Mouse (Mus musculus): Measurements from ENCODE around the gene Nfatc2. TPM values are rescaled to one million over a fixed set of nuclear protein-coding genes. Genes with fewer than 3 reads are reported as not detected.

The Nfatc2 gene
- 10 to 100 TPM; 16.2 to 18.1 TPM for total RNA-seq (2021)

GRCm38 (mm10) chr2:168601491-168602386 is at the start of gene Nfatc2:
TSS of gene Nfatc2 (minus strand) at chr2:168601657.
- DNase-seq: peak; percentile 88 to 89
- intact Hi-C loops (cut with DNase I): no loop called here

DNA sequence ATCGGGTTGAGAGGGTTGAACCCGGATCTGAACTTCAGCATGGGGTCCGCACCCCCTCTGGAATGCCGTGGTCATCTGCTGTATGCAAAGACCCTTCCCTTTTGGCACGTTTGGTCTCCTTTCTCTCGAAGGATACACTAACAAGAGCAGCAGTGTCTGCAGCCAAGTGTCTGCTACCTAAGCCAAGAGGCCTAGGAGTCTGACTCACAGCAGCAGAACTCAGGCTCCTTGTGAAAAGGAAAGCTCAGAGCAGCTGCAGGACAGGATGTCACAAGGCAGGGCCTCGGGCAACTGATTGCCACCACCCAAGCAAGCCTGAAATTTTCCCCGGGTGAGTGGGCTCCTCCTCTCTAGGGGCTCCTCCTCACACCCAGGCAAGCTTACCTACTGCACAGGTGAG is 46.7 kb upstream of the Nfatc2 start:
- intact Hi-C loops (cut with DNase I): no loop called here
- DNase-seq: no peak

- intact Hi-C loops (cut with DNase I): no loop called here
- no peak for DNase-seq
These were observed 43.4 kb upstream of the Nfatc2 start for GRCm38 (mm10) chr2:168644855-168645254.

GRCm38 (mm10) chr2:168643524-168644177 is 42.2 kb upstream of the Nfatc2 start:
- intact Hi-C loops (cut with DNase I): no loop called here
- DNase-seq: no peak

DNA sequence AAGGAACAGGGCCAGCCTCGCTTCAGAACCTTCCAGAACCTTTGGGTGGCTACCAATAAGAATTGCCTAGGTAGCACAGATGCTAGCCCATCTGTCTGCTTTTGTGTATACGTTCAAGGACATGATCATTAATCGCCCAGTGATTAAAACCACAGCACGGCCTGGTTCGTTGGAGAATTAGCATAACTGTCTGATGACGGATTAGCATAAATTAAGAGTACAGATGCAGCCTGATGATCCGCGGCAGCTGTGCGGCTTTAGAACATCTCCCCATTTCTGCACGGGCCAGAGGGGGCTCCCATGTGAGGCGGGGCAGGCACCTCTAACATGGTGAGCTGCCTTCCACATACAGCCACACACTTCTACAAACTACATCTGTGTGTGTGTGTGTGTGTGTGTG is 40.7 kb upstream of the Nfatc2 start:
- DNase-seq: no peak
- intact Hi-C loops (cut with DNase I): no loop called here

DNA sequence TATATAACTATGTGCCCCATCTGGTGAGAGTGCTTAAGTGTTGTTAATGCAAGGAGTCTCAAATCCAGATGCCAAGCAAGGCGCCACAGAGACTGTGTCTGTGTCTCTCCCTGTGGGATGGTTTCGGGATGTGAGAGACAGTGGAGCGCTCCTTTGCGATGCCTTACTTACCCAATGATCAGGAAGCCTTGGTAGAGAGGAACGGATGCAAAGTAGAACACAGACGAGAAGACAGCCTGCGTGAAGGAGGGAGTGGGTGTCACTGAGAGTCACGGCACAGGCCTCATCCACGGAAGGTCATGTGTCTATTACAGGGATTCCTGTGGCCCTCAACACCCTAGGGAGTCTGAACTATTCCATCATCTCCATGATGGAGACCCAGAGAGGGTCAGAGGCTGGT is 39.0 kb upstream of the Nfatc2 start:
- intact Hi-C loops (cut with DNase I): no loop called here
- DNase-seq: no peak

- DNase-seq: no peak
- intact Hi-C loops (cut with DNase I): no loop called here
These were observed 33.4 kb upstream of the Nfatc2 start for GRCm38 (mm10) chr2:168634881-168635280.

GRCm38 (mm10) chr2:168633301-168633816 is 31.9 kb upstream of the Nfatc2 start:
- peak in 1 of 2 experiments; percentile 13 for DNase-seq
- intact Hi-C loops (cut with DNase I): no loop called here

DNA sequence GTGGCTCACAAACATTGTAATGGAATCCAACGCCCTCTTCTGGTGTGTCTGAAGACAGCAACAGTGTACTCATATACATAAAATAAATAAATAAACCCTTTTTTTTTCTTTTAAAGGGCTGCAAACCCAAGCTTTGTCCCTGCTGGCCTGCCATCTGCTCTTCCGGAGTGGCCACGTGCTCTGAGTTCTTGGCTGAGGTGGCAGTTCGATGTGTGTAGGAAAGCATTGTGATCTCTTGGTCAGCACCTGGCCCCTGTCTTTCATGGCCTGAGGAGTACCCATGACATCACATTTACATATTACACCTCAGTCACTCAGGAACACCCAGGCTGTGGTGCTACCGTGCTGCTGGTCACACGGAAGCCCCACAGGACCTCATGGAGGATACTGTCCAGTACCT is 31.1 kb upstream of the Nfatc2 start:
- no peak for DNase-seq
- intact Hi-C loops (cut with DNase I): no loop called here

GRCm38 (mm10) chr2:168628787-168629186 is 27.3 kb upstream of the Nfatc2 start:
- peak; percentile 87 to 91 for DNase-seq
- intact Hi-C loops (cut with DNase I): loop anchor here (1.0 to 2.0 kb wide), 3 partner anchors 110 to 159 kb away; no protein-coding TSS in a partner anchor

GRCm38 (mm10) chr2:168627829-168628770 is 26.6 kb upstream of the Nfatc2 start:
- no peak for DNase-seq
- intact Hi-C loops (cut with DNase I): loop anchor here (1.0 to 2.0 kb wide), 2 partner anchors 109 to 155 kb away; no protein-coding TSS in a partner anchor

DNA sequence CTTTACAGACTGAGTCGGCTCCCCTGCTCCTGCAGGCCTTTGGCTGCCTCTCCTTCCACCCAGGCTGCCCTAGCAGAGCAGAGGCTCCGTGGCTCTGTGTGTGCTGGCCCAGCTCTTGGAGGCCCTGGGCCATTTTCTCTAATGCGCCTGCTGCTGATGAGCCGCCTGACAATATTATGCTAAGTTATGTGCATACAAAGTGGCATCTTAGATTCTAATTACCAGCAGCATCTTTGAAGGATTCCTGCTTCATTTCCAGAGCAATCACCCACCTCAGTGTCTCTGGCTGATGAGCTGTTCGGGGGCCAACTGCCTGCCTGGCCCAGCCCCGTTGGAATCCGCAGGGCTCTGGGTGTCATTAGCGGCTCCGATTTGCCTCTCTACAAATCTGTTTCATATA is 24.9 kb upstream of the Nfatc2 start:
- intact Hi-C loops (cut with DNase I): no loop called here
- DNase-seq: no peak

GRCm38 (mm10) chr2:168625091-168625490 is 23.6 kb upstream of the Nfatc2 start:
- no peak for DNase-seq
- intact Hi-C loops (cut with DNase I): no loop called here

DNA sequence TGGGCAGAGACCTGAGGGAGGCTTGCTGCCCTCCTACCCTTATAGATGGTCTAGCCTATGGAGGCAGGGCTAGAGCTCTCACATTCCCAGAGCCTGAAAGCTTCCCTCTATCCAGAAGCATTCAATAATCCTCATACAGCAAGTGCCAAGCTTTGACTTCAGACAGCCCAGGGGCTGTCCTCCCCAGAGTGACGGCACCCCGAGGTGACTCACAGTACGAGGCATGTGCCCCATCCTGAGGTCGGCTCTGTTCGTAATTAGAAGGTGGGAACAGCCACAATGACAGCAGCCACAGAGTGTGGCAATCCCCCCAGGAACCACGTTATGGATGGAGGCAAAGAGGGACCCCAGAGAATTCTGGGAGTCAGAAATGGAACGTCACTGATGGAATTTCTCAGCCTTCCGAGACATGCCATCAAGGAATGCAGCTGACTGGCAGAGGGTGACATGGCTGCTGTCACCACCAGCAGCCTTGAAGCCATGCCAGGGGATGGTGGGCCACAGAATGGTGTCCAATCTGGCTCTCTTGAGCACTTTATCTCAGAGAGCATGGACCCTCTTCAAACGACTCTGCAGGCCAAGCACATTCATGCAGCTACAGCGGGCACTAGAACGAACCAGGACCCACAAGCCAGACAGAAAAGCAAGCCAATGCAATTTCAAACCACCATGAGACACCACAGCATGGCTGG is 19.8 kb upstream of the Nfatc2 start:
- DNase-seq: no peak
- intact Hi-C loops (cut with DNase I): no loop called here

DNA sequence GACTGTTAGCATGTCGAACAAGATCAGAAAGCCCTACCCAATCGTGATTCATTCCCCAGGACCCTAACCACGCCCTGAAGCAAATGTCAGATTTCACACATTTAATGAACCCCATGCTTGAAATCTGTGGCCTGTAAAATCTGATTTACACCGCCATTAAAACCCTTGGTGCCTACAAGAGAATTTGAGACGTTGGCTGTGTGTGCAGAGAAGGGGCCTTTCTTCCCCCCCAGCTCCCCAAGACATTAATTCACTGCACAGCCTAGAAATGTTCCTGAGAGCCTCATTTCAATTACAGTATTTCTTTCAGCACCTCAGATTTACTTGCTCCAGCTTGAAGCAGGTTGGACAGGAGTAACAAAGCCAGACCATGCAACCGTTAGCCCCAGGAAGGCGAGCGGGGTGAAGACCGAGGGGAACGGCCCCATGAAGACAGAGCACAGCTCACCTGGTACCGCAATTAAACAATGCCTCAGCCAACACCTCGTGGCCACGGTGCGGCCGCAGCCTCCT is 16.8 kb upstream of the Nfatc2 start:
- DNase-seq: no peak
- intact Hi-C loops (cut with DNase I): no loop called here

- intact Hi-C loops (cut with DNase I): no loop called here
- DNase-seq: no peak
These were observed 13.7 kb upstream of the Nfatc2 start for GRCm38 (mm10) chr2:168615160-168615559.

DNA sequence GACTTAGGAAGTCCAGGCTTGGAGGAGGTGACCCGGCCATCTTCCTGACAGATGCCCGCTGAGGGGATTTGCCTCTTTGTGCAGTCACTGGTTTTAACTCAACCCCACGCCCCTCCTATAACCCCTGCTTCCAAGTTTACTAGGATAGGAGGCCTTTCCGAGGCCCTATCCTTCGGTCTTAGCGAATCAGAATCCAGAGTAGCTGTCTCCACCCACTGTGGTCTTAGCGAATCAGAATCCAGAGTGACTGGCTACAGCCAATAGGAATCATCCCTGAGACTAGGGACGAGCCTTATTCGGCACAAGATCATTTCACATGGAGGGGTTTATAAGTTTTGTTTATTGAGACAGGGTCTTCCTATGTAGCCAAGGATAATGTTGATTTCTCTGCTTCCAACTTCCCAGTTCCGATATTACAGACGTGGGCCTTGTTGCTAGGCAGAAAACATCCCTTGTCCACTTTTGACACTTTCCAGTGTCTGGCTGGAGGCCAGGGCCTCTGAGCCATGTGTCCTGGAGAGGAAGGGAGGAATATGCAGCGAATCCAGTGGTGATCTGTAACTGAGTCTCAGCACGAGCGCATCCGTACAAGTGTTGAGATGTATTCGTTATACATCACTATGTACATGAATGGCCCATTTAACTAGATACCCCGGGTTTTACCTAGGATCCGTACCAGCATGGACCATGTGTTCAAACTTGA is 12.9 kb upstream of the Nfatc2 start:
- intact Hi-C loops (cut with DNase I): no loop called here
- peak; percentile 49 to 50 for DNase-seq

DNA sequence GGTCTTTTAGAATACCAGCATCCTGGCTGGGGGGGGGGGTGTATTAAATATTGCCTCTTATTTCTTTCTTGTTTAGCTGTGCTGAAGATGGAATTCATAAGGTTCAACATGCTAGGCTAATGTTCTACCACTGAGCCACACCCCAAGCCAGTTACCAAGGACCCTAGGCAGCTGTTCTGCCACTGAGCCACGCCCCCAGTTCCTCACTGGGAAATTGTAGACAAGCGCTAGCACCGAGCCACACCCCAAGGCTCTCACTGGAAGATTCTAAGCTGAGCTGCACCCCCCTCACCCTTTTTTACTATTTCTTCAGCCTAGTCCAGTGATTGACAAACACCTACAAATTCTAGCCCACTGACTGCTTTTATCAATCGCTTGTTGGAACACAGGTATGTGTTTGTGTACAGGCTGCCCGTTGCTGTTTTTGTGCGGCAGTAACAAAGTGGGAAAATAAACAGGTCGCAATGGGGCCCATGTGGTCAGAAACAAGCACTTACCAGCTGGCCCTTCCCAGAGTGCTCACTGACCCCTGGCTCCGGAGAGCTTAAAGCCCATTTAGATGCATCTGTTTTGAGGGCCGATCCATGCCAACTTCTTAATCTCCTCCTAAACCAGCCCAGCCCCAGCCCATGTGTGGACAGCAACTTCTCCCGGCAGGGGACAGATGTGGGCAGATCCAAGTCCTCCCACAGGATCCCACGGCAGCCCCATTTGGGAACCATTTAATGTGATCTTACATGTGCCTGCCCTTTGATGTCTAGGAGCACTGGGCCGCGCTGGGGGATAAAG is 11.8 kb upstream of the Nfatc2 start:
- DNase-seq: no peak

More for the DNA sequence above, 11.8 kb upstream of the Nfatc2 start:
- intact Hi-C loops (cut with DNase I): no loop called here

Measured in heart, postnatal 36 days (tissue).